Mouse (Mus musculus) midbrain, embryonic 14.5 days (tissue): Measurements from ENCODE around the gene Usp39. TPM values are rescaled to one million over a fixed set of nuclear protein-coding genes. Genes with fewer than 3 reads are reported as not detected.

ENCODE experiments used
- ATAC-seq: fragments of 200-750 bp; cut with Nextera tagmentation; 2 replicates; pipeline ENCODE4 v1.8.0; 2017; ENCODE audit warnings: moderate number of reproducible peaks, moderate library complexity; ENCODE audit not compliant: low FRiP score, low TSS enrichment
- DNase-seq: peaks from one replicate; pipeline ENCODE4 v3.0.0-alpha.2; 2015
- H3K27ac ChIP-seq: fragments of 300-500 bp; sonication (generic); replicated peaks from 2 replicates; pipeline ENCODE4 v1.5.1; 2014; ENCODE audit warnings: mild to moderate bottlenecking, low read depth, low read length, moderate library complexity
- H3K27me3 ChIP-seq: fragments of 300-500 bp; sonication (generic); 2 replicates; pipeline ENCODE4 v1.6.1; 2014; ENCODE audit warnings: low read length, control low read depth, mixed read lengths; ENCODE audit not compliant: control insufficient read depth, insufficient read depth
- H3K36me3 ChIP-seq: fragments of 300-500 bp; sonication (generic); 2 replicates; pipeline ENCODE4 v1.6.1; 2014; ENCODE audit warnings: low read length, control low read depth; ENCODE audit not compliant: control insufficient read depth, insufficient read depth
- H3K4me1 ChIP-seq: fragments of 300-500 bp; sonication (generic); 2 replicates; pipeline ENCODE4 v1.6.1; 2014; ENCODE audit warnings: mild to moderate bottlenecking, antibody characterized with exemption, low read length, control low read depth; ENCODE audit not compliant: control insufficient read depth, insufficient read depth
- H3K4me2 ChIP-seq: fragments of 300-500 bp; sonication (generic); 2 replicates; pipeline ENCODE4 v1.6.1; 2014; ENCODE audit warnings: mild to moderate bottlenecking, low read length, moderate library complexity
- H3K4me3 ChIP-seq: fragments of 300-500 bp; sonication (generic); replicated peaks from 2 replicates; pipeline ENCODE4 v1.5.1; 2014; ENCODE audit warnings: low read depth, low read length
- H3K9ac ChIP-seq: fragments of 300-500 bp; sonication (generic); replicated peaks from 2 replicates; pipeline ENCODE4 v1.6.1; 2014; ENCODE audit warnings: mild to moderate bottlenecking, low read length, moderate library complexity
- H3K9me3 ChIP-seq: fragments of 300-500 bp; sonication (generic); 2 replicates; pipeline ENCODE4 v1.6.1; 2016; ENCODE audit warnings: low read length, control low read depth, mixed read lengths; ENCODE audit not compliant: control insufficient read depth
- WGBS: fragments of 180-500 bp; shearing (Covaris S2); extraction: QIAGEN DNeasy Blood & Tissue Kit; methylation state at CpG from one replicate; pipeline ENCODE4 v1.1.7; 2014; 5-methylcytosine and 5-hydroxymethylcytosine counted together
- polyA plus RNA-seq: library from polyadenylated mRNA; unstranded; fragments of >200 nt; fragmentation: Nextera tagmentation; extraction: Ambion mirVana; gene quantifications from 2 replicates; pipeline ENCODE4 v1.2.1, GENCODE M21; 2014

The Usp39 gene
- polyA plus RNA-seq, 1 experiment from 2014 or later: 60.6 TPM

DNA sequence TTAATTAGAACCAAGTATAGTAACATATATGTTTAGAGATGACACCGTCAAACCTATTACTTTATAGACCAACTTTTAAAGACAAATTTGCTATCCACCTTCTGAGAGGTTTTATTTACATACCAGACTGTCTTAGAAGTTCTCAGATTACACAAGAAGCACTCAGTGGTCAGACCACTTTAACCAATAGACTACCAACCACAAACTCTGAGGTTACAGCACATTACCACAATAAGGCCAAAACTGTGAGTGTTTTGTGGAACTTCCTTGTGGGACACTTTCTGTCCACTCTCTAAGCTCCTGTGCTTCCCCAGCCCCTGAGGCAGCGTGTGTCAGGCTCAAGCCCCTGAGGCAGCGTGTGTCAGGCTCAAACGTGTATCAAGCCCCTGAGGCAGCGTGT, 16.0 kb downstream of the Usp39 start:
- ATAC-seq: no peak
- peaks cover 78% of the 10 kb centered on the region for H3K36me3 ChIP-seq
- WGBS: 94% methylated on average over 5 of the region's 5 CpGs

GRCm38 (mm10) chr6:72326274-72326673, 18.7 kb downstream of the Usp39 start:
- Histone ChIP-seq H3K27me3 (no peaks in the 10 kb centered on the region), H3K4me1 (no peaks in the 10 kb centered on the region), H3K27ac (no peak overlapping the region), H3K4me2 (no peak overlapping the region), H3K9ac (no peak overlapping the region), H3K9me3 (no peaks in the 10 kb centered on the region), H3K4me3 (no peak overlapping the region), H3K36me3 (peaks cover 78% of the 10 kb centered on the region)
- WGBS: 85% methylated on average over 6 of the region's 6 CpGs
- DNase-seq (peak; percentile 35), ATAC-seq (no peak)

More for the DNA sequence above, 16.0 kb downstream of the Usp39 start:
- DNase-seq: no peak
- Histone ChIP-seq H3K4me1 (no peaks in the 10 kb centered on the region), H3K9me3 (no peaks in the 10 kb centered on the region), H3K4me3 (no peak overlapping the region), H3K4me2 (no peak overlapping the region), H3K27ac (no peak overlapping the region), H3K27me3 (no peaks in the 10 kb centered on the region), H3K9ac (no peak overlapping the region)

DNA sequence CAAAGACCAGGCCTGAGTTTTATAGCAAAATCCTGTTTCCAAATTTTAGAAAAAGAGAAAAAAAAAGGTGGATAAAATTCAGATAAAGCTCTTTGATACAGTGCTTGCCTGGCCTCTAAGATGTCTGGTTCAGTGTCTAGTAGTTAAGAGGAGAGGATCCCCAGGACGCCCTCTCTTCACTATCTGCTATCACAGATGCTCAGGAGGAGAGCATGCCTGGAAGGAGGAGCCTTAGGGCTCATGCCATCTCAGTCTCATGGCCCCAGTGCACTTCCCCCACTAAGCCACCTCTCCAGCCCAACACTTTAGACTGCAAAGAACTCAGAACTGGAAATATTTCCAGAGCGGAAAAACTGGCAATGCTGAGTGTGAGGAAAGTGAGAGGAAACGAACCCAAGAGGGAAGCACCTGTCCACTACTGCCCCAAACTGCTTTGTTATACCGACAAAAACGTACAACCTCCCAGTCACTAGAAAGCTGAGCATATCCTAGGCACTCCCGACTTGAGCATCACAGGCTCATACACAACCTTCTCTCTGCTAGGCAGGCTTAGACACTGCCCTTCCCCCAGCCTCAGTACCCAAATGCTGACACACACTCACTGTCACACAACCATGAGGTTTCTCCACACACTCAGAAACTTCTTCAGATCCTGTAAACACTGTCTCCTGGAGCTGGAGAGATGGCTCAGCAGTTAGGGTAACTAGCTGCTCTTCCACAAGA, 21.0 kb downstream of the Usp39 start:
- WGBS: 94% methylated on average over 6 of the region's 6 CpGs
- Histone ChIP-seq H3K4me1 (no peaks in the 10 kb centered on the region), H3K4me2 (no peak overlapping the region), H3K9ac (no peak overlapping the region), H3K27ac (no peak overlapping the region), H3K4me3 (no peak overlapping the region), H3K9me3 (no peaks in the 10 kb centered on the region), H3K27me3 (no peaks in the 10 kb centered on the region), H3K36me3 (peaks cover 92% of the 10 kb centered on the region)
- no peak for DNase-seq
- ATAC-seq: no peak

DNA sequence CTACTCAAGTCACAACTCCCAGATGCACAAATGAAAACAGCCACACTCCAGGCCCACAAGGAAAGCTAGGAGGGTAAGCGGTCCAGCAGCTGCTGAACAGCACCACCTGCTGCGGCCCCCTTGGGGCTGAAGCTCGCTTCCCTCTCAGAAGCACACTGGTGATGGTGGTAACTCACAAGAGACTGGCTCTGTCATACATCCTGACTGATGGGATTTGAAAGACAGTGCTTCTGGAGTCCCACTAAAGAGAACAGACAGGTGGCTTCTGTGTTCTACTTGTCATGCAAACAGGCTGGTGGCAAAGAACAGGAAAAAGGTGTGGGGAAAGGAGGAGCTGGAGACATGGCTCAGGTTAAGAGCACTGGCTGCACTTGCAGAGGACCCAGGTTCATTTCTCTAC, 22.0 kb downstream of the Usp39 start:
- WGBS: 94% methylated on average over 3 of the region's 3 CpGs
- H3K36me3 ChIP-seq: peaks cover 91% of the 10 kb centered on the region
- H3K9ac ChIP-seq: no peak overlapping the region
- no peak overlapping the region for H3K27ac ChIP-seq
- H3K4me2 ChIP-seq: no peak overlapping the region
- H3K9me3 ChIP-seq: no peaks in the 10 kb centered on the region
- DNase-seq (no peak), ATAC-seq (no peak)
- no peaks in the 10 kb centered on the region for H3K4me1 ChIP-seq
- no peaks in the 10 kb centered on the region for H3K27me3 ChIP-seq
- H3K4me3 ChIP-seq: no peak overlapping the region

GRCm38 (mm10) chr6:72319019-72319418, 26.0 kb downstream of the Usp39 start:
- Histone ChIP-seq H3K27ac (no peak overlapping the region), H3K4me2 (no peak overlapping the region), H3K4me1 (no peaks in the 10 kb centered on the region), H3K27me3 (no peaks in the 10 kb centered on the region), H3K9ac (no peak overlapping the region), H3K9me3 (no peaks in the 10 kb centered on the region), H3K4me3 (no peak overlapping the region), H3K36me3 (peaks cover 81% of the 10 kb centered on the region)
- no peak for ATAC-seq
- peak; percentile 62 for DNase-seq
- WGBS: 84% methylated on average over 11 of the region's 11 CpGs

DNA sequence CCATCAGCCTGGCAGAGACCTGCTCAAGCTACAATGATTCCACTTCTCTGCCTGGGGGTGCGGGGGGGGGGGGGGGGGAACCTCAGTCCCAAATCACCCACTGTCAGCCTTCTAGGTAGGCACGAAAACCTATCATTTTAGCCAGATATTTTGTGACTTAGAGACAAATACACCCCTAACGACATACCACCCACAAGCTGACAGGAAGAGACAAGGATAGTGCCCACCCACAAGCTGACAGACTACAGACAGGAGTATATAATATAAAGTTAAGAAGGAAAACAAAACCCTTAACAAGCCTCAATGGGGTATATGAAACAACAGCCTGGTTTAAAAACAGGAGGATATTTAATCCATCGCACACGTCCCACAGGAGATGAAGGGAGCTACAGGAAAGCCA, 26.5 kb downstream of the Usp39 start:
- Histone ChIP-seq H3K4me2 (no peak overlapping the region), H3K9me3 (no peaks in the 10 kb centered on the region), H3K4me3 (no peak overlapping the region), H3K27me3 (no peaks in the 10 kb centered on the region), H3K27ac (no peak overlapping the region), H3K4me1 (no peaks in the 10 kb centered on the region), H3K36me3 (peaks cover 76% of the 10 kb centered on the region), H3K9ac (no peak overlapping the region)
- DNase-seq: no peak
- WGBS: 90% methylated on average over 5 of the region's 5 CpGs
- ATAC-seq: no peak

- Histone ChIP-seq H3K27me3 (no peaks in the 10 kb centered on the region), H3K9ac (no peak overlapping the region), H3K9me3 (no peaks in the 10 kb centered on the region), H3K4me1 (no peaks in the 10 kb centered on the region), H3K4me2 (no peak overlapping the region), H3K27ac (no peak overlapping the region), H3K36me3 (peaks cover 65% of the 10 kb centered on the region), H3K4me3 (no peak overlapping the region)
- DNase-seq (no peak), ATAC-seq (no peak)
- 76% methylated on average over 1 of the region's 1 CpGs for WGBS
Observed at GRCm38 (mm10) chr6:72316044-72316443, 28.9 kb downstream of the Usp39 start.

DNA sequence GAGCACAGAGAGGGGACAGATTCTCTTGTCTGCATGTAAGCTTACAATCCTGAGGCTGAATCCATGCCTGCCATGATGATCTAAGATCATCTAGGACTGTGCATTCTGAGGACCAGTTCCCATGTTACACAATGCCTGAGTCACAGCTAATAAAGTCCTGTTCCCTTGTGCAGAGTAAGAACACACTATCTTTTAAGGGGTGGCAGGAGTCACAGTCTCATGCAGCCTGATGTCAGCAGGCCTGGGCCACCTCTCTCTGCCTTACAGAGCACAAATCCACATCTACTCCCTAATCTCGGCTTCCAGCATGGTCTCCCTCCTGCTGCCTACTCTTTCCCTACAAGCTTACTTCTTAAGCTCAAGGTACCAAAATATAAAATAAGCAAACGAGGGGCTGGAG, 29.6 kb downstream of the Usp39 start:
- H3K4me1 ChIP-seq: no peaks in the 10 kb centered on the region
- no peak overlapping the region for H3K4me3 ChIP-seq
- ATAC-seq: no peak
- no peak overlapping the region for H3K27ac ChIP-seq
- H3K36me3 ChIP-seq: peaks cover 58% of the 10 kb centered on the region
- H3K9me3 ChIP-seq: no peaks in the 10 kb centered on the region
- H3K27me3 ChIP-seq: no peaks in the 10 kb centered on the region
- no peak overlapping the region for H3K4me2 ChIP-seq
- no peak overlapping the region for H3K9ac ChIP-seq
- no peak for DNase-seq
- 87% methylated on average over 2 of the region's 2 CpGs for WGBS

DNA sequence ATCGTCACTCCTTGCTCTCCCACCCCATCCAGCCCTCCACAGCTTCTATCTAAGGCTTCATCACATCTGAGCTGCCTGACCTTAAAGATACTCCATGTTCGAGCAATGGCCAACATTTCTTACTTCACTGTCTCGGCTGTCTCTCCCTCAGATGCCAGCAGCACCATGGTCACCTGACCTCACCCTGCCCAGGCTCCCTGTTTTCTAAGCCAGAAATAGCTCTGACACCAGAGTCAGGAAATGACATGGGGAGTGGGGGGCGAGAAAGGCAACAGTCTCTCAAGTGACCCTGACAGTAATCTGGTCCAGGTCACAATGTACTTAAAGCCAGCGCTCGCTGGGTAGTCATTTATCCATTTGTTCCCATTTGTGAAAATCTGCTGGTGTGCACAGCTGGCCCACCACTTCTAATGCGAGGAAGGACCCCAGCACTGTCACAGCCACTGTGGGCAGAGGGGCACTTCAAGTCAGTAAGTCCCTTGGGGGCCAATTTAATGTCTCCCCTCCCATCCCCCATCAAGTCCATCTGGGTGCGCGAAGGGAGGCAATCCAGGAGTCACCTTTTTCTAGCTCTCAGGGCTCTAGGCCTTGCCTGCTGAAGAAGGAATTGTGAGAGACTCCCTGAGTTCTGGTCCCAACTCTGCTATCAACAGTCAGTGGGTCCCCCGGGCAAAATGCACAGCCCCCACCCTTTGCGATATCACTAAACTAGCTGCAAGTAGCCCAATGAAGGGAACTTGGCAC, 31.7 kb downstream of the Usp39 start:
- WGBS: 88% methylated on average over 11 of the region's 11 CpGs
- Histone ChIP-seq H3K9ac (no peak overlapping the region), H3K36me3 (peaks cover 38% of the 10 kb centered on the region), H3K4me3 (no peak overlapping the region), H3K4me2 (no peak overlapping the region), H3K9me3 (no peaks in the 10 kb centered on the region), H3K27ac (no peak overlapping the region), H3K27me3 (no peaks in the 10 kb centered on the region), H3K4me1 (no peaks in the 10 kb centered on the region)
- no peak for ATAC-seq
- DNase-seq: no peak
